In the genomic region with DNA sequence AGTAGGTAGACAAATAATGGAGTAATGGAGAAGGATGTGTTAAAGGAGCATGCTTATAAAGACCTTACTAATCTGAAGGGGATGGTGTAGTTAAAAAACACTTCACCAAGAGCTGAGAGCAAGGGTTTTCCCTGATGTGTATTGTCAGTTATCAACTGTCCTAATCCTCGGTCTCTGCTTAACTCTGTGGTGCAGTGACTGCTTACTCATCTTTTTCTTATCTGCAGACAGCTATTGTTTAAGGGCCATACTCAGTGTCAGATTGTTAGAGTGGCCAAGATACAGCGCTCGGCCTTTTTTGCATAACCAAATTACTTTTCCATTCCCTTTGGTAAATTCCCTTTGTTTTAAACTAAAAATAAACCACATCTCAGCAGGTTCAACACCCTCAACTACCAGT, we compare ENCODE assay signal across 14 mouse cellular contexts.
"Had no signal": no experiment of that assay in that cellular context is flagged by ENCODE, and none has a peak within 500 bp of the region (broad histone marks: within the 10 kb centered on the region; RNA-seq: fewer than 3 reads in every experiment).

No protein-coding gene starts in this region.

- H3K36me3 ChIP-seq: limb, embryonic 13.5 days; liver, embryonic 15.5 days; midbrain, embryonic 13.5 days had no signal

- H3K27me3 ChIP-seq: limb, embryonic 13.5 days; liver, embryonic 15.5 days; midbrain, embryonic 13.5 days had no signal

- H3K9ac ChIP-seq: limb, embryonic 13.5 days; liver, embryonic 15.5 days; lung, embryonic 14.5 days; midbrain, embryonic 13.5 days had no signal

- ATAC-seq: midbrain, embryonic 13.5 days had no signal

- H3K4me3 ChIP-seq: layer of hippocampus, adult 2 months; limb, embryonic 13.5 days; liver, embryonic 15.5 days; midbrain, embryonic 13.5 days had no signal

- H3K4me2 ChIP-seq: limb, embryonic 13.5 days; liver, embryonic 15.5 days; lung, embryonic 14.5 days; midbrain, embryonic 13.5 days had no signal

- DNase-seq: kidney, adult 8-10 months; kidney, postnatal 36 days; left cerebral cortex, postnatal 4 days; lung, embryonic 14.5 days; lung, postnatal 14 days; right cerebral cortex, adult 18-20 months; right cerebral cortex, postnatal 25 days; thymus, postnatal 36 days had no signal

- H3K4me1 ChIP-seq: limb, embryonic 13.5 days; liver, embryonic 15.5 days; midbrain, embryonic 13.5 days had no signal

- H3K9me3 ChIP-seq: limb, embryonic 13.5 days; liver, embryonic 15.5 days; midbrain, embryonic 13.5 days had no signal

- H3K27ac ChIP-seq: kidney, postnatal 0 days; layer of hippocampus, adult 2 months; limb, embryonic 13.5 days; liver, embryonic 15.5 days; macrophage; midbrain, embryonic 13.5 days had no signal
